Mouse (Mus musculus) forebrain, embryonic 15.5 days (tissue): ENCODE measurements at regions not wholly inside any gene's neighbourhood (a gene's known extent, or its start where the extent isn't known, plus 50 kb on each side); places are given as distances from the start of the nearest gene placed in this dataset.

Experiments used
- ATAC-seq: fragments of 200-750 bp; cut with Nextera tagmentation; replicated peaks from 2 replicates; pipeline ENCODE4 v1.8.0; 2017; ENCODE audit warnings: mild to moderate bottlenecking, moderate TSS enrichment, moderate library complexity
- H3K27ac ChIP-seq: fragments of 300-500 bp; sonication (generic); replicated peaks from 2 replicates; pipeline ENCODE4 v1.5.1; 2015; ENCODE audit warnings: mild to moderate bottlenecking, inconsistent platforms
- H3K27me3 ChIP-seq: fragments of 300-500 bp; sonication (generic); 2 replicates; pipeline ENCODE4 v1.6.1; 2015; ENCODE audit warnings: inconsistent platforms
- H3K36me3 ChIP-seq: fragments of 300-500 bp; sonication (generic); 2 replicates; pipeline ENCODE4 v1.6.1; 2015; ENCODE audit warnings: mild to moderate bottlenecking, inconsistent platforms
- H3K4me1 ChIP-seq: fragments of 300-500 bp; sonication (generic); 2 replicates; pipeline ENCODE4 v1.6.1; 2015; ENCODE audit warnings: inconsistent platforms
- H3K4me2 ChIP-seq: fragments of 300-500 bp; sonication (generic); replicated peaks from 2 replicates; pipeline ENCODE4 v1.6.1; 2015; ENCODE audit warnings: mild to moderate bottlenecking, inconsistent platforms
- H3K4me3 ChIP-seq: fragments of 300-500 bp; sonication (generic); 2 replicates; pipeline ENCODE4 v1.5.1; 2015; ENCODE audit warnings: mild to moderate bottlenecking, inconsistent platforms
- H3K9ac ChIP-seq: fragments of 300-500 bp; sonication (generic); replicated peaks from 2 replicates; pipeline ENCODE4 v1.6.1; 2015; ENCODE audit warnings: mild to moderate bottlenecking, inconsistent platforms
- H3K9me3 ChIP-seq: fragments of 300-500 bp; sonication (generic); 2 replicates; pipeline ENCODE4 v1.6.1; 2016; ENCODE audit warnings: inconsistent platforms
- WGBS: fragments of 180-500 bp; shearing (Covaris S2); methylation state at CpG from one replicate; pipeline ENCODE4 v1.1.7; 2015; ENCODE audit warnings: mixed read lengths; 5-methylcytosine and 5-hydroxymethylcytosine counted together

DNA sequence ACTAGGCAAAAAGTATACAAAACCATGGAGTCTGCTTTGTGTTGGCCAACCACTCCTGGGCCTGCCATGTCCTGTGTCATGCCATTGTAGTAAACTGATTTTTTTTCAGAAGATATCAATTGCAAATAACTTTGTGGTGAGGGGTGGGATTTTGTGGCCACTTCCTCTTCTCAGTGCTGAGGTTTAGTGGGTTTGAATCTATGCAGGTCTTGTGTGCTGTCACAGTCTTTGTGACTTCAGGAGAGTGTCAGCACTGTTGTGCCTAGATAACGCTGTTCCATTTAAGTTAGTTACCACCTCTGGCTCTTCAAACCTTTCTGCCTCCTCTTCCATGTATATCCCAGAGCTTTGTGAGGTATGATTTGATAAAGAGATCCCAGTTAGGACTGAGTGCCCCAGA lies 216.3 kb upstream of the Lcorl start:
- ATAC-seq, result no peak
- H3K9ac ChIP-seq, result no peak overlapping the region
- H3K4me3 ChIP-seq, result no peak overlapping the region
- H3K4me1 ChIP-seq, result 0 out of 2 replicates have a peak, but pooled peaks cover 3% of the 10 kb centered on the region
- no peaks in the 10 kb centered on the region for H3K9me3 ChIP-seq
- no peak overlapping the region for H3K4me2 ChIP-seq
- H3K27me3 ChIP-seq, result no peaks in the 10 kb centered on the region
- 97% methylated on average over 1 of the region's 1 CpGs for WGBS
- no peak overlapping the region for H3K27ac ChIP-seq
- H3K36me3 ChIP-seq, result no peaks in the 10 kb centered on the region

DNA sequence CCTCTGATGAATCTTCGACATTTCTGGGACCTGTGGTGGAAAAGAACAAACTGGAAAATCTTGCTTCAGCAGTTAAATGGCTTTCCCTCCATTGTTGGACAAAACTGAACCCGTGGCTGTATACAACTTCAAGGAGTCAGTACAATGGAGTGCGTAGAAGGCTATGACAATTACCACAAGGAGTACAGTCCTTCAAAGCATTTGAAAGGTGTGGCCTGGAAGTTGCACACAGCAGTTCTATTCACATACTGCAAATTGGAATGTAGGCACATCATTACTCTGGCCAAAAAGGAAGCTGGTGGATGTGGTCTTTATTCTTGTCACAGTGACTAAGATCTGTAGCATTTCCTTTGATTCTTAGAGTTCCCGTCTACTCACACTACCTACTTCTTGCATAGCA lies 215.7 kb upstream of the Lcorl start:
- H3K4me2 ChIP-seq, result no peak overlapping the region
- no peak overlapping the region for H3K4me3 ChIP-seq
- no peaks in the 10 kb centered on the region for H3K36me3 ChIP-seq
- ATAC-seq, result no peak
- H3K27me3 ChIP-seq, result no peaks in the 10 kb centered on the region
- 45% methylated on average over 4 of the region's 4 CpGs for WGBS
- 0 out of 2 replicates have a peak, but pooled peaks cover 3% of the 10 kb centered on the region for H3K4me1 ChIP-seq
- no peak overlapping the region for H3K9ac ChIP-seq
- no peak overlapping the region for H3K27ac ChIP-seq
- no peaks in the 10 kb centered on the region for H3K9me3 ChIP-seq

DNA sequence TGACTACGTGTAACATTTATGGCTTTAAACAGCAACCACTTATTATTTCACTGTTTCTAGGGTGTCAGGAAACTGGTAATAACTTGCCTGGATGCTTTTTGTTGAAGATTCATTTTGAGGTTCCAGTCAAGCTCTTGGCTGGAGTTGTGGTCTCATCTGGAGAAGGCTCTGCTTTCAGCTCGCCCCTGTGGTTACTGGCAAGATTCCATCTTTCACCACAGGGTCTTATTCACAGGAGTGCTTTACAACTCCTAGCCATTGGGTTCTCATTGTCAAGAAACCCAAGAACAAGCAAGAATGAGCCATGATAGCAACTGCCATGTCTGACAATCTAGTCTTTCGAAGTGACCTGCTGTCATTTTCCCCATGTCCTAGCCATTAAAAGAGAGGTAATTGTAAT lies 202.5 kb upstream of the Lcorl start:
- Histone ChIP-seq H3K27ac (no peak overlapping the region), H3K4me1 (no peaks in the 10 kb centered on the region), H3K9ac (no peak overlapping the region), H3K4me3 (no peak overlapping the region), H3K9me3 (no peaks in the 10 kb centered on the region), H3K27me3 (no peaks in the 10 kb centered on the region), H3K4me2 (no peak overlapping the region), H3K36me3 (no peaks in the 10 kb centered on the region)
- no peak for ATAC-seq
- WGBS, result 77% methylated on average over 3 of the region's 3 CpGs

- Histone ChIP-seq H3K36me3 (no peaks in the 10 kb centered on the region), H3K9me3 (no peaks in the 10 kb centered on the region), H3K27ac (no peak overlapping the region), H3K9ac (no peak overlapping the region), H3K4me2 (no peak overlapping the region), H3K27me3 (no peaks in the 10 kb centered on the region), H3K4me3 (no peak overlapping the region), H3K4me1 (peaks cover 6% of the 10 kb centered on the region)
- 91% methylated on average over 2 of the region's 2 CpGs for WGBS
- ATAC-seq, result no peak
Measured at GRCm38 (mm10) chr5:46054850-46055249, 197.4 kb upstream of the Lcorl start.

DNA sequence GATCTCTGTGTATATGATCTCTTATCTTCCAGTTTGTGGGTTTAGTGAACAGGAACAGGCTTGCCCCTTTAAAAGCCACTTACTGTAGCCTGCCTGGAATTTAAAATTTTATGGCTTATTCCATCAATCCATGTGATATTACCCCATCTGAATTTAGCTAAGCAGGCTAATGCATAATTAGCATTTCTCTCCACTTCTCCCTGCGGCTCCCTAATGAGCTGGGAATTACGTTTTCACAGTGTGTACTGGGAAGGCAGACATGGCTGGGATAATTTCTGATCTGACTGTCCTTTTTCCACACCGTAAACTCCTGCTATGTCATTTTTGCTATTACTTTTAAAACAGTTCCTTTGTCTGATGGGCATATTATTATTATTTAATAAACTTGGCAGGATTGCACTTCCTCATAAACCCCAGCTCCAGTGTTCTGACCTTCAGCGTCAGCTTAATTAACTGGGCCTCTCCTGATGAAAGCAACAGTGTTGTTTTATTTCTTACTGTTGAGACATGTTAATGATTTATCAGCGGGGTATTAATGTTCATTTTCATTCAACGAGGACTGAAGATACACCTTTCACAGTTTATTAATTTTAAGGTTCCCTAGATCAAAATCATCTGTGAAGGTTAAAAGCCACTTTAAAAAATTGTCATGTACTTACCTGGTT lies 185.4 kb upstream of the Lcorl start:
- WGBS, result 28% methylated on average over 6 of the region's 6 CpGs
- ATAC-seq, result peak; percentile 70; the same call in 1 of the 2 replicates

DNA sequence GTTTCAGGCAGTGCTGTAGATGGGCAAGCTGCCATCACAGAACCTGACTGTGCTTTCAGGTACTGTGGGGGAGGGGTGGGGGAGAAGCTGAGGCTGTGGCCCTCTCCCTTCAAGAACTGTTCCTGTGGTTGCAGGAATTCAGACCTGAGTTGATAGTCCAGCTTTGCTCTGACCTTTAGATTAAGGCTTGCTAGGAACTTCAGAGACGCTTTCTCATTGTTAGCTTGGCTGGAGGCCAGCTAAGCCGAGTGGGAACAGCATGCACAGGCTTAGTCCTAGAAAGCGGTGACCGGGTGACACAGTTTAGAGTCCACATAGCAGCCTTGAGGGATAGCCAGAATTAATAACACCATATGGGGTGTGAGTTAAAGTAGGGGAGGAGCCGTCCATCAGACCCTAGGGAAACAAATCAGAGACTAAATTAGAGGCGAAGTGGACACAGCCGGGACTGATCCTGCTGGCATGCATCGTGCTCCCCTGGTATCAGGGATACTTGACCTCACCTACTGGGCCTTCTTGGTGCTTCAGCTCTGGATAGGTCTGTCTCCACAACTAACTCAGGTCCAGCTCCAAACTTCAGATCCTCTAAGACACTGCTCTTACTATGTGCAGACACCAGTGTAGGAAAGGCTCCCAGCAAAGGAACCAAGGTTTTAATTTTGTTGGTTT lies 175.7 kb upstream of the Lcorl start:
- no peak overlapping the region for H3K4me2 ChIP-seq
- WGBS, result 27% methylated on average over 8 of the region's 8 CpGs

More for the DNA sequence above, 185.4 kb upstream of the Lcorl start:
- no peak overlapping the region for H3K4me2 ChIP-seq
- H3K36me3 ChIP-seq, result no peaks in the 10 kb centered on the region
- no peak overlapping the region for H3K9ac ChIP-seq
- H3K4me3 ChIP-seq, result no peak overlapping the region
- no peaks in the 10 kb centered on the region for H3K27me3 ChIP-seq
- 0 out of 2 replicates have a peak, but pooled peaks cover 3% of the 10 kb centered on the region for H3K4me1 ChIP-seq
- H3K27ac ChIP-seq, result no peak overlapping the region
- no peaks in the 10 kb centered on the region for H3K9me3 ChIP-seq

DNA sequence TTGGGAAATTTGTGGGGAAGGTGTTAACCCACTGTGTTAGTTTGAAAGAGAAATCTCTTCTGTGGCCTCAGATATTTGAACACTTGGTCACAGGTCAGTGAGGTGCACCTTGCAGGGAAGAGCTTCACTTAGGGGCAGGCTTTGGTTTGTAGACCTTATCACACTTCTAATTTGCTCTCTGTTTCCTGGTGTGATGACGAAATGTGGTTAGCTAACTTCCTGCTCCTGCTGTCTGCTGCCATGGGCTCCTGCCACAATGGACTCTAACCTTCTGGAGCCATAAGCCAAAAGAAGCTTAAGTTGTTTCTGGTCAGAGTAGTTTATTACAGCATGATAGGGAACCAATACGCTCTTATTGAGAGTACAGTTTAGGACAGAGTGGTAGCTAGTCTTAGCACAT lies 174.8 kb upstream of the Lcorl start:
- WGBS, result 91% methylated on average over 2 of the region's 2 CpGs
- no peaks in the 10 kb centered on the region for H3K36me3 ChIP-seq
- H3K4me2 ChIP-seq, result no peak overlapping the region
- H3K4me1 ChIP-seq, result peaks cover 6% of the 10 kb centered on the region
- no peaks in the 10 kb centered on the region for H3K9me3 ChIP-seq
- H3K27me3 ChIP-seq, result no peaks in the 10 kb centered on the region
- H3K27ac ChIP-seq, result no peak overlapping the region
- H3K4me3 ChIP-seq, result no peak overlapping the region
- no peak; the same call in 1 of the 2 replicates for ATAC-seq
- no peak overlapping the region for H3K9ac ChIP-seq

More for the DNA sequence above, 175.7 kb upstream of the Lcorl start:
- peaks cover 6% of the 10 kb centered on the region for H3K4me1 ChIP-seq
- ATAC-seq, result peak; percentile 85
- H3K4me3 ChIP-seq, result no peak overlapping the region
- no peak overlapping the region for H3K9ac ChIP-seq
- H3K27ac ChIP-seq, result no peak overlapping the region
- H3K9me3 ChIP-seq, result no peaks in the 10 kb centered on the region
- no peaks in the 10 kb centered on the region for H3K27me3 ChIP-seq
- no peaks in the 10 kb centered on the region for H3K36me3 ChIP-seq

DNA sequence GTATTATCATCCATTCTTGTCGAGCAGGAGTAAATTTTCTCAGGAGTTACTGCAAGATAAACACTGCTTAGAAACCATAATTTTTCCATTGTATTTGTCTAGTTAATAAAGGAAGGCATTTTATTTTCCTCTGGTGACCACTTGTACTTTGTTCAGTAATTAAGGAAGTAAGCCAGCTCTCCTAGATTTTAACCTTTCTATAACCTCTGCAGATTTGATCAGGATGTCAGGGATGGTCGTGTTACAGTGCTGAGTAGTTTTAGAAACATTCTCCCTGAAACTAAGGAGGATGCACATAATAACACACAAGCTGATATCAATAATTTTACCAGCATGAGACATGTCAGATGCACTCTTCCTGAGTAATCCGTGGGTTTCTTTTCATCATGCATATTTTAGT lies 166.7 kb upstream of the Lcorl start:
- no peak for ATAC-seq
- H3K9me3 ChIP-seq, result no peaks in the 10 kb centered on the region
- H3K4me1 ChIP-seq, result no peaks in the 10 kb centered on the region
- H3K27ac ChIP-seq, result no peak overlapping the region
- no peak overlapping the region for H3K4me2 ChIP-seq
- no peaks in the 10 kb centered on the region for H3K27me3 ChIP-seq
- H3K4me3 ChIP-seq, result no peak overlapping the region
- H3K36me3 ChIP-seq, result no peaks in the 10 kb centered on the region
- no peak overlapping the region for H3K9ac ChIP-seq
- WGBS, result 56% methylated on average over 3 of the region's 3 CpGs

DNA sequence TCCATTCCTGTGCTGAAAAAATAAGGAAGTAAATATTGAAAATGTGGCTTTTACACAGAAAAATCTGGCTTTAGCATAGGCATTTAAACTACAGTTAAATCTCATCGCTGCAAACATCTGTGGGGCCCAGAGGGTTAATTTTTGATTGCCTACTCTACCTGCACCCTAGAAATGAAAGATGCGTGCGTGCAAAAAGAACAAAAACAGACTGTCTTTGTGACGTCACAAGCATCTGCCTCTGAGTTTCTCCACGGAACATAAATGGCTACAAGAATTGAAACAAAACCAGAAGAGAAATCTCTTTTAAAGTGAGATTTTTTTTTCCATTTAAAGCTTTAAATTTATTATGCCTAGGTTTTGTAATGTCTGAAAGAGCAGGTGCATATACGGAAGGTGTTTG lies 166.0 kb upstream of the Lcorl start:
- ATAC-seq, result no peak
- no peak overlapping the region for H3K9ac ChIP-seq
- no peak overlapping the region for H3K4me2 ChIP-seq
- H3K27ac ChIP-seq, result no peak overlapping the region
- no peaks in the 10 kb centered on the region for H3K36me3 ChIP-seq
- no peaks in the 10 kb centered on the region for H3K27me3 ChIP-seq
- no peaks in the 10 kb centered on the region for H3K4me1 ChIP-seq
- WGBS, result 40% methylated on average over 6 of the region's 6 CpGs
- no peak overlapping the region for H3K4me3 ChIP-seq
- H3K9me3 ChIP-seq, result no peaks in the 10 kb centered on the region

DNA sequence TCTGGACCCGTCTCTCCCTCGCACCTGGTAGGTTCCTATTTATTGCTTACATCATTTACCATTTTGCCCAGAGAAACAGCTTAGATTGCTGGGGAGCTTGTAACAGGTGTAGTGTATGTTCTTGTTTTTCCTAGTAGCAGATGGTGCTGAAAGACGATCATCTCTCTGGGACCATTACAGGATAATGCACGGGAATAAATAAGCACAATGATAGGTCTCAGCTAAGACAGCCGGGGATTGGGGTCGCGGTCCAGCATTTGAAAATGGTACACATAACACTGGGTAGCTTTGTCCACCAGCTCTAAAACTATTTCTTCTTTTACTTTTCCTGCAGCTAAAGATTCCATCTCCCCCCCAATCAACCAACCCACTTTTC lies 164.6 kb upstream of the Lcorl start:
- Histone ChIP-seq H3K4me3 (no peak overlapping the region), H3K27ac (no peak overlapping the region), H3K27me3 (no peaks in the 10 kb centered on the region), H3K4me2 (no peak overlapping the region), H3K9me3 (no peaks in the 10 kb centered on the region), H3K9ac (no peak overlapping the region), H3K4me1 (no peaks in the 10 kb centered on the region), H3K36me3 (no peaks in the 10 kb centered on the region)
- 77% methylated on average over 7 of the region's 7 CpGs for whole genome bisulfite sequencing
- no peak for ATAC-seq

GRCm38 (mm10) chr5:46021398-46022046 lies 164.1 kb upstream of the Lcorl start:
- Histone ChIP-seq H3K36me3 (no peaks in the 10 kb centered on the region), H3K4me2 (no peak overlapping the region), H3K9me3 (no peaks in the 10 kb centered on the region), H3K4me3 (no peak overlapping the region), H3K27me3 (no peaks in the 10 kb centered on the region), H3K4me1 (no peaks in the 10 kb centered on the region), H3K27ac (no peak overlapping the region), H3K9ac (no peak overlapping the region)
- no peak for ATAC-seq
- 72% methylated on average over 2 of the region's 2 CpGs for WGBS

GRCm38 (mm10) chr5:46020175-46020574 lies 162.8 kb upstream of the Lcorl start:
- Histone ChIP-seq H3K4me3 (no peak overlapping the region), H3K9ac (no peak overlapping the region), H3K27me3 (no peaks in the 10 kb centered on the region), H3K4me2 (no peak overlapping the region), H3K4me1 (no peaks in the 10 kb centered on the region), H3K36me3 (no peaks in the 10 kb centered on the region), H3K27ac (no peak overlapping the region), H3K9me3 (no peaks in the 10 kb centered on the region)
- ATAC-seq, result no peak
- WGBS, result 77% methylated on average over 4 of the region's 4 CpGs
